Mouse (Mus musculus) cerebellum, adult 9-10 months (tissue): ENCODE data around the gene Wls.

Experiments
- DNase-seq: peaks from one replicate; pipeline ENCODE4 v3.0.0; 2022

The Wls gene

DNA sequence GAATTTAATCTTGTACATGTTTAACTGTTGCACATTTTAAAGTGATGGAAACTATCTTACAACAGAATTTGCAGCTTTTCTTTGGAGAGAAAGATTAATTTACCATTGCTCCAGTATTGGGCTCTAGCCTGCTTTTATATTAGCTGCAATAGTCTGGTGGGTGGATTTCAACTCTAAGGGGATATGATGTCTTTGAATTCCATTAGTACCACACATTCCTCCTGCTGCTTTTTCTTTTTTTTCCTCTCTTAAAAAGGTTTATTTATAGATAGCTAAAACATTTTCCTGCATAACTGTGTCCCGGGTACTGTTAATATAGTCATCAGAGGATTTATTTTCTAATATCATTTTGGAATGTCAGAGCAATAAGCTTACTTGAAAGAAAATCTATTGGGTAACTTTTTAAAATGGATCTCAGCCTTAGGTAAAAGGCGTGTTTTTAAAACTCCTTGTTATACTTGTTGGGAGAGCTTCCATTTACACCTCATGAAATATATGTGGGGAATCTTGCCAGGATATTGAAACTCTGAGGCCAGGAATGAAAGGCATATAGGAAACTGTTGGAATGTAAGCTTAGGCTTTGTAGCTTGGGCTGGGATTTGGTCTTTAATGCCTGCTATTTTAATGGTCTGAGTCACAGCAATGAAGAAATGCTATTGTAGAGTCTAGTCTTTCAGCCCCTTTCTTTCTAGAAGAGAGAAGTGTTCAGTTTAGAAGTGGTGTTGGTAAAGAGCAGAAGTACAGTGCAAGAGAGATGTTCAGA, 78.0 kb downstream of the Wls start:
- DNase-seq, result no peak
